Mouse (Mus musculus) liver, adult 2 months (tissue): ENCODE measurements at regions not wholly inside any gene's neighbourhood (a gene's known extent, or its start where the extent isn't known, plus 50 kb on each side); places are given as distances from the start of the nearest gene placed in this dataset.
"Not testable (repeated sequence)": the region's sequence is repeated elsewhere in the genome, so short reads cannot be mapped to it uniquely, and the experiment has no call there.

ENCODE experiments used
- CTCF ChIP-seq: fragments of 200-500 bp; IDR thresholded peaks from 2 replicates; pipeline ENCODE4 v1.5.1; 2011; ENCODE audit warnings: low read depth, low read length, control low read depth
- POLR2A ChIP-seq: fragments of 200-500 bp; IDR thresholded peaks from 2 replicates; pipeline ENCODE4 v1.6.1; 2011; ENCODE audit warnings: low read length, control low read depth; ENCODE audit not compliant: insufficient read depth; ENCODE audit errors: extremely low read depth

DNA sequence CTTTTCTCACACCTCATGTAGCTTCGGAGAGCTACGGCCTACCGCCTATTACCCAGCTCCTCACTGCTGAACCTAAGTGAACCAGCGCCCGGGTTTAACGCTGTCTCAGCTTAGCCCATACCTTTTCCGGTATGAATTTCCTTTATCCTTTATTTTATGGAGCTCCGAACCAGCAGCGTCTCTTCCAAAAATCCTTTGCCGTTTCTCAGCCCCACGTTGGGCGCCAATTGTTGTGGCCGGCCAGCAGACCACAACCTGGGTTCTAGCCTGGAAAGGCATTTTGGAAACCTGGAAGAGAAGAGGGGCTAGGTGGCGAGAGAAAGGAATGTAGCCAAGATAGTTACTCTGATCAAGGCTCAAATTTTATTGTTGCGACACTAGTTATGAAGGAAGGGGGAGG is 85.5 kb upstream of the Lemd2 start:
- not testable (repeated sequence) for TF ChIP-seq POLR2A, CTCF
